ENCODE assay signal across 8 mouse cellular contexts in the genomic region with DNA sequence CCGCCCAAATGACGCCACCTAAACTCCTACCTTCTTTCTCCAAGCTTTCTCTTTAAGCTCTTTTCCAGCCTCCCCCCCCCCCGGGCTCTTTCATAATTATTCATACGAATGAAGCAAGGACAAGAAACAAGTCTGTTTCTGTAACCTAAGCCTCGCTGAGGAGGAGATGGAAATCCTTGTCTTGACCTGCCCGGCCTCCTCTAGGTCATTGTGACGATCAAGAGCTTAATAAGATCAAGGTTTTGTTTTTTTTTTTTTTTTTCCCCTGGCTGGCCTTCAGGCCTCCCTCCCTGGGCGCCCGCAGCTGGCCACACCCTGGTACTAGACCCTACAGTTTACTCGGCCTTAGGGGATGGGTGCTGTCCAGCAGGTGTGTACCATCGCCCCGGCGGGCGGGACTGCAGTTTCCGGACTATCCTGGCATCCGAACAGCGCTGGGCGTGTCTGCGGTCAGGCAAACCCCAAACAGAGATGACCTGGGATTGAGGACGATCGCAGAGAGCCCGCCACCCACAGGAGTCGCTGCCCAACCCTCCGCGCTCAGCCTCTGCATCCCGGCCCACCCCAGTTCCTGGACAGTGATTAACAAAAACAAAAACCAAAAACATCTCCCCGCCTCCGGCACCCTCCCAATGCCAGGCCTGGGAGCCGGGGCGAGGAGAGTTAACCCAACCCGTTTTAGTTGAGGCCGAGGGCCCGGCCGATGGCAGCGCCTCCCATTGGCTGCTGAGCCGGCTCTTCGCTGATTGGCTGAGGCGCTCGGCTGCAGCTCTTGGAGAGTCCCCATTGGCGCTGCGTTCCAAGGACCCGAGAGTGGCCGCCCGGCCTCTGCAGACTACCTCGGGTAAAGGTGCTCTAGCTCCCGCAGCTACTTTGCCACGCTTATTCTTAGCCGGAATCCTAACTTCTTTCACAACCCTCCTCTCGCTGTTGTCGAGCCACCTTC. TPM values are rescaled to one million over a fixed set of nuclear protein-coding genes. Genes with fewer than 3 reads are reported as not detected.
A peak's percentile ranks its signal among the peaks of the same experiment; 100 is the strongest.
DNase-seq lines count a peak whose midpoint lies in the region; ATAC-seq and TF ChIP-seq lines count a peak whose summit lies in the region.

A gene (plus strand): TSS at position 795 of the 946 bp plus-strand sequence.

- peak; percentile 92 for DNase-seq in 3T3-L1 (ENCODE audit: low read depth, low spot score)
- DNase-seq in adrenal gland, postnatal 4 days (ENCODE audit: low spot score in 2 of 2): peak; percentile 67 to 81
- DNase-seq in embryonic facial prominence, embryonic 14.5 days (ENCODE audit: low spot score): peak; percentile 96
- peak; percentile 91 to 95 for DNase-seq in heart, adult 2 months
- peak; percentile 92 to 93 for DNase-seq in kidney, adult 8-10 months
- DNase-seq in spleen, postnatal 10 days (ENCODE audit: low spot score in 2 of 2): peak; percentile 81 to 92

- H3K4me3 ChIP-seq in embryonic facial prominence, embryonic 14.5 days (ENCODE audit: low read depth, low read length): peak within 1 kb of the TSS; percentile 60
- H3K4me3 ChIP-seq in heart, adult 2 months: peak within 1 kb of the TSS; percentile 59
- peak within 1 kb of the TSS; percentile 61 for H3K4me3 ChIP-seq in limb, embryonic 13.5 days
- H3K4me3 ChIP-seq in midbrain, embryonic 16.5 days (ENCODE audit: low read depth, low read length): peak within 1 kb of the TSS; percentile 60

- H3K4me1 ChIP-seq in embryonic facial prominence, embryonic 14.5 days (ENCODE audit: control insufficient read depth, insufficient read depth, low read length): peaks cover 8% of the 10 kb centered on the region
- peaks cover 4% of the 10 kb centered on the region for H3K4me1 ChIP-seq in heart, adult 2 months (ENCODE audit: control insufficient read depth, insufficient read depth, low read length)
- peaks cover 13% of the 10 kb centered on the region for H3K4me1 ChIP-seq in limb, embryonic 13.5 days
- H3K4me1 ChIP-seq in midbrain, embryonic 16.5 days (ENCODE audit: control insufficient read depth, insufficient read depth, low read length): peaks cover 11% of the 10 kb centered on the region

- intact Hi-C loops in heart, adult 2 months (cut with DNase I): loop anchor here (2.0 to 5.0 kb wide), 3 partner anchors 15 to 155 kb away; a partner anchor contains a TSS

- H3K27me3 ChIP-seq in embryonic facial prominence, embryonic 14.5 days (replicated peaks; ENCODE audit: control insufficient read depth, insufficient read depth, low read length): no peaks in the 10 kb centered on the region
- H3K27me3 ChIP-seq in heart, adult 2 months (ENCODE audit: control insufficient read depth, insufficient read depth, low read length): no peaks in the 10 kb centered on the region
- H3K27me3 ChIP-seq in limb, embryonic 13.5 days: no peaks in the 10 kb centered on the region
- no peaks in the 10 kb centered on the region for H3K27me3 ChIP-seq in midbrain, embryonic 16.5 days (ENCODE audit: control insufficient read depth, insufficient read depth, low read depth, low read length)

- TF ChIP-seq POLR2A in heart, adult 2 months (IDR thresholded peaks at IDR 0.05; ENCODE audit: insufficient read depth, low read depth, low read length): peak; percentile 60; the same call in 1 of the 2 replicates

- H3K27ac ChIP-seq in embryonic facial prominence, embryonic 14.5 days (replicated peaks; ENCODE audit: low read depth, low read length): no peak within 1 kb of the TSS
- H3K27ac ChIP-seq in heart, adult 2 months: peak within 1 kb of the TSS; percentile 80
- H3K27ac ChIP-seq in limb, embryonic 13.5 days: no peak within 1 kb of the TSS
- peak within 1 kb of the TSS; percentile 51 for H3K27ac ChIP-seq in midbrain, embryonic 16.5 days (ENCODE audit: low read length)

- no peaks in the 10 kb centered on the region for H3K79me2 ChIP-seq in heart, adult 2 months (replicated peaks; ENCODE audit: control insufficient read depth, insufficient read depth, low read length)

- peak; percentile 97 for ATAC-seq in embryonic facial prominence, embryonic 14.5 days (ENCODE audit: low read depth)
- ATAC-seq in limb, embryonic 13.5 days (ENCODE audit: low FRiP score, low read depth): peak; percentile 96
- ATAC-seq in midbrain, embryonic 16.5 days: peak; percentile 97

- no peaks in the 10 kb centered on the region for H3K36me3 ChIP-seq in embryonic facial prominence, embryonic 14.5 days (ENCODE audit: control insufficient read depth, insufficient read depth, low read length)
- no peaks in the 10 kb centered on the region for H3K36me3 ChIP-seq in heart, adult 2 months (ENCODE audit: control insufficient read depth, insufficient read depth, low read length)
- H3K36me3 ChIP-seq in limb, embryonic 13.5 days: no peaks in the 10 kb centered on the region; the same call in 1 of the 2 replicates
- no peaks in the 10 kb centered on the region for H3K36me3 ChIP-seq in midbrain, embryonic 16.5 days (ENCODE audit: control insufficient read depth, insufficient read depth, low read length)

- under 1% methylated on average over 42 of the region's 50 CpGs for WGBS in embryonic facial prominence, embryonic 14.5 days
- under 1% methylated on average over 50 of the region's 50 CpGs for WGBS in heart, adult 2 months
- WGBS in limb, embryonic 13.5 days: under 1% methylated on average over 50 of the region's 50 CpGs
- under 1% methylated on average over 50 of the region's 50 CpGs for WGBS in midbrain, embryonic 16.5 days

- no peaks in the 10 kb centered on the region for H3K9me3 ChIP-seq in embryonic facial prominence, embryonic 14.5 days (ENCODE audit: control insufficient read depth, low read length)
- no peaks in the 10 kb centered on the region for H3K9me3 ChIP-seq in limb, embryonic 13.5 days
- H3K9me3 ChIP-seq in midbrain, embryonic 16.5 days (replicated peaks; ENCODE audit: control insufficient read depth, low read length, poor library complexity, severe bottlenecking): no peaks in the 10 kb centered on the region

- H3K4me2 ChIP-seq in embryonic facial prominence, embryonic 14.5 days (ENCODE audit: low read depth, low read length): peak within 1 kb of the TSS; percentile 90
- peak within 1 kb of the TSS; percentile 96 for H3K4me2 ChIP-seq in limb, embryonic 13.5 days (replicated peaks)
- H3K4me2 ChIP-seq in midbrain, embryonic 16.5 days (ENCODE audit: low read length): peak within 1 kb of the TSS; percentile 62

- TF ChIP-seq CTCF in heart, adult 2 months (IDR thresholded peaks at IDR 0.05): peak; percentile 50

- peak within 1 kb of the TSS; percentile 68 for H3K9ac ChIP-seq in embryonic facial prominence, embryonic 14.5 days (ENCODE audit: low read depth, low read length)
- H3K9ac ChIP-seq in heart, adult 2 months (ENCODE audit: low read depth, low read length): peak within 1 kb of the TSS; percentile 64
- peak within 1 kb of the TSS; percentile 73 for H3K9ac ChIP-seq in limb, embryonic 13.5 days
- H3K9ac ChIP-seq in midbrain, embryonic 16.5 days (ENCODE audit: low read depth, low read length): peak within 1 kb of the TSS; percentile 71

- TF ChIP-seq EP300 in heart, adult 2 months (IDR thresholded peaks at IDR 0.05; ENCODE audit: insufficient read depth, low read depth, low read length): no peak

RNA-seq across cellular contexts. Expression of the gene that starts here (rescaled TPM):
- 1 to 10 TPM; 5.8 to 5.9 TPM for total RNA-seq in adrenal gland, postnatal 4 days (2021)
- polyA plus RNA-seq in embryonic facial prominence, embryonic 14.5 days (2014; fragmentation: Nextera tagmentation; extraction: Ambion mirVana): 3.4 and 5.0 TPM in 2 replicates
- 1 to 10 TPM; 4.2 to 5.3 TPM for total RNA-seq in heart, adult 2 months (2021)
- 21.6 and 24.2 TPM in 2 replicates for polyA plus RNA-seq in heart, adult 2 months (2012; rRNA removed)
- 2.4 and 3.0 TPM in 2 replicates for polyA plus RNA-seq in limb, embryonic 13.5 days (2015; fragmentation: Nextera tagmentation; extraction: Ambion mirVana)
- polyA plus RNA-seq in midbrain, embryonic 16.5 days (2015; fragmentation: Nextera tagmentation; extraction: Ambion mirVana): 1.4 and 1.6 TPM in 2 replicates

Comparison
In these comparisons a context has a peak if more than half of its experiments do, and no peak if none do; other contexts are left out.
1. H3K27ac ChIP-seq: peak in heart, adult 2 months (single experiment) and midbrain, embryonic 16.5 days (single experiment); none in embryonic facial prominence, embryonic 14.5 days (single experiment) and limb, embryonic 13.5 days (single experiment).
2. Peak in every context shown above with its lines, with median percentiles within 50 percentile points of each other: DNase-seq, ATAC-seq, H3K4me2 ChIP-seq, H3K4me3 ChIP-seq and H3K9ac ChIP-seq.